Mouse (Mus musculus) embryonic facial prominence, embryonic 13.5 days (tissue): ENCODE measurements around the gene Wwox. TPM values are rescaled to one million over a fixed set of nuclear protein-coding genes. Genes with fewer than 3 reads are reported as not detected.

Source experiments
- ATAC-seq: fragments of 200-750 bp; cut with Nextera tagmentation; 2 replicates; pipeline ENCODE4 v1.8.0; 2017; ENCODE audit warnings: low read depth; ENCODE audit not compliant: insufficient number of reproducible peaks, insufficient read depth, low FRiP score, low TSS enrichment
- H3K27ac ChIP-seq: fragments of 300-500 bp; sonication (generic); 2 replicates; pipeline ENCODE4 v1.5.1; 2015; ENCODE audit warnings: moderate library complexity, mild to moderate bottlenecking, inconsistent platforms
- H3K27me3 ChIP-seq: fragments of 300-500 bp; sonication (generic); 2 replicates; pipeline ENCODE4 v1.6.1; 2015; ENCODE audit warnings: mild to moderate bottlenecking, inconsistent platforms
- H3K36me3 ChIP-seq: fragments of 300-500 bp; sonication (generic); 2 replicates; pipeline ENCODE4 v1.6.1; 2015; ENCODE audit warnings: mild to moderate bottlenecking, inconsistent platforms
- H3K4me1 ChIP-seq: fragments of 300-500 bp; sonication (generic); 2 replicates; pipeline ENCODE4 v1.6.1; 2015; ENCODE audit warnings: inconsistent platforms
- H3K4me2 ChIP-seq: fragments of 300-500 bp; sonication (generic); 2 replicates; pipeline ENCODE4 v1.6.1; 2015; ENCODE audit warnings: moderate library complexity, mild to moderate bottlenecking, inconsistent platforms
- H3K4me3 ChIP-seq: fragments of 300-500 bp; sonication (generic); 2 replicates; pipeline ENCODE4 v1.5.1; 2015; ENCODE audit warnings: mild to moderate bottlenecking, inconsistent platforms
- H3K9ac ChIP-seq: fragments of 300-500 bp; sonication (generic); 2 replicates; pipeline ENCODE4 v1.6.1; 2015; ENCODE audit warnings: mild to moderate bottlenecking, inconsistent platforms
- H3K9me3 ChIP-seq: fragments of 300-500 bp; sonication (generic); 2 replicates; pipeline ENCODE4 v1.6.1; 2016; ENCODE audit warnings: inconsistent platforms
- WGBS: fragments of 180-500 bp; shearing (Covaris S2); methylation state at CpG from one replicate; pipeline ENCODE4 v1.1.7; 2015; ENCODE audit warnings: mixed read lengths; 5-methylcytosine and 5-hydroxymethylcytosine counted together
- polyA plus RNA-seq: library from polyadenylated mRNA; unstranded; fragments of >200 nt; fragmentation: Nextera tagmentation; extraction: Ambion mirVana; gene quantifications from 2 replicates; pipeline ENCODE4 v1.2.1, GENCODE M21; 2015

The Wwox gene
- polyA plus RNA-seq, 1 experiment from 2014 or later: 11.5 TPM

GRCm38 (mm10) chr8:114878449-114879276 lies 439.2 kb downstream of the Wwox start:
- H3K36me3 ChIP-seq: no peaks in the 10 kb centered on the region
- peaks cover 40% of the 10 kb centered on the region for H3K4me1 ChIP-seq
- no peaks in the 10 kb centered on the region for H3K9me3 ChIP-seq
- no peak for ATAC-seq
- no peak overlapping the region for H3K9ac ChIP-seq
- H3K27ac ChIP-seq: no peak overlapping the region
- no peak overlapping the region for H3K4me3 ChIP-seq
- H3K4me2 ChIP-seq: no peak overlapping the region
- 78% methylated on average over 14 of the region's 14 CpGs for WGBS
- H3K27me3 ChIP-seq: peaks cover 6% of the 10 kb centered on the region

GRCm38 (mm10) chr8:114879277-114879568 lies 439.8 kb downstream of the Wwox start:
- H3K27me3 ChIP-seq: peaks cover 12% of the 10 kb centered on the region
- ATAC-seq: no peak
- H3K9me3 ChIP-seq: no peaks in the 10 kb centered on the region
- no peaks in the 10 kb centered on the region for H3K36me3 ChIP-seq
- 81% methylated on average over 4 of the region's 4 CpGs for WGBS
- no peak overlapping the region for H3K27ac ChIP-seq
- peaks cover 40% of the 10 kb centered on the region for H3K4me1 ChIP-seq
- H3K4me3 ChIP-seq: no peak overlapping the region
- no peak overlapping the region for H3K9ac ChIP-seq
- H3K4me2 ChIP-seq: no peak overlapping the region

DNA sequence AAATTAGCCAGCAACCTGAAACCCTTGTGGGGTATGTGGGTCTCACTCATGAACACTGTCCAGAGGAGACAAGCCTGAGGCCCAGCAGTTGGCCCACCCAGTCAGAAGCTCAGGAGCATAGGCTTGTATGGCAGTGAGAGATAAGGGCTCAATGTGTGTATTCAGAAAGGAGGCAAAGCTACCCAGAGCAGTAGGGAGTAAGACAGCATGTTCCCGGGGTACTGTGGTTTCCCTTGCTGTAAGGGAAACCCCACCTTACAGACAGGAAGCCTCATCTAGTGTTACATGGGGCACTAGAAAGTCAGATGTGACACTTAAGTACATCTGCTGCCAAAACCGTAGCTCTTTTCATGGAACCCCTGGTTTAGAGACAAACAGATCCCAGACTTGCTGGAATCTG lies 440.2 kb downstream of the Wwox start:
- H3K27ac ChIP-seq: no peak overlapping the region
- peaks cover 40% of the 10 kb centered on the region for H3K4me1 ChIP-seq
- H3K36me3 ChIP-seq: no peaks in the 10 kb centered on the region
- H3K4me2 ChIP-seq: no peak overlapping the region
- 41% methylated on average over 2 of the region's 2 CpGs for WGBS
- no peak for ATAC-seq
- peaks cover 12% of the 10 kb centered on the region for H3K27me3 ChIP-seq
- no peaks in the 10 kb centered on the region for H3K9me3 ChIP-seq
- no peak overlapping the region for H3K4me3 ChIP-seq
- H3K9ac ChIP-seq: no peak overlapping the region

DNA sequence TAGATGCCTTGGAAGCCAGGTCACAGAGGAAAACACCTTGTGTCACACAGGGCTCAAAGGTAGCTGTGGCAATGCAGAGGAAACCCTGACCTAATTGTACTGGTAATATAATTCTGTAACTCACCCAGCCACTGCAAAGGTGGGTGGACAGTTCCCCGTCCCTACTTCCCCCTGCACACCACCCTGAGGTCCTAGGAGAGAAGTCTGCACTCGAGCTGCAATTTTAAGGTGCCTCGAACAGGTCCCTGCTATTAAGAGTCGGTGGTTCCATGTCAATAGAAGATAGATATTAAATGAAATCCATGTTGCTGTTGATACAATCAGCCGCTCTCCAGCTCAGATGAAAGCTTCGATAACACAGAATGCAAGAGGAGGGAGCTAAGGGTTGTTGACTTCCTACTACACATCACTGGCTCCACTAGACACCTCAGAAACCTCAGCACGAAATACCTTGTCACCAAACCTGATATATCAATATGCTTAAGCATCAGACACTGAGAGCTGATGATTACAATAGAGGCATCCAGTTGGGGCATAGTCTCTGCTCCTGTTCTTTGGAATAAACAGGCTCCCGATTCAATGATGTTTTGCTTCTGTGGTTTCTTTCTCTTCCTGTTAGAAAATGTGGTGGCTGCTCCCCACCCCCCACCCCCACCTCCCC lies 441.1 kb downstream of the Wwox start:
- no peak for ATAC-seq
- WGBS: 69% methylated on average over 8 of the region's 8 CpGs
- H3K9ac ChIP-seq: no peak overlapping the region
- no peaks in the 10 kb centered on the region for H3K36me3 ChIP-seq
- no peak overlapping the region for H3K27ac ChIP-seq
- H3K4me3 ChIP-seq: no peak overlapping the region
- peaks cover 42% of the 10 kb centered on the region for H3K4me1 ChIP-seq
- H3K4me2 ChIP-seq: no peak overlapping the region
- peaks cover 12% of the 10 kb centered on the region for H3K27me3 ChIP-seq
- H3K9me3 ChIP-seq: no peaks in the 10 kb centered on the region

DNA sequence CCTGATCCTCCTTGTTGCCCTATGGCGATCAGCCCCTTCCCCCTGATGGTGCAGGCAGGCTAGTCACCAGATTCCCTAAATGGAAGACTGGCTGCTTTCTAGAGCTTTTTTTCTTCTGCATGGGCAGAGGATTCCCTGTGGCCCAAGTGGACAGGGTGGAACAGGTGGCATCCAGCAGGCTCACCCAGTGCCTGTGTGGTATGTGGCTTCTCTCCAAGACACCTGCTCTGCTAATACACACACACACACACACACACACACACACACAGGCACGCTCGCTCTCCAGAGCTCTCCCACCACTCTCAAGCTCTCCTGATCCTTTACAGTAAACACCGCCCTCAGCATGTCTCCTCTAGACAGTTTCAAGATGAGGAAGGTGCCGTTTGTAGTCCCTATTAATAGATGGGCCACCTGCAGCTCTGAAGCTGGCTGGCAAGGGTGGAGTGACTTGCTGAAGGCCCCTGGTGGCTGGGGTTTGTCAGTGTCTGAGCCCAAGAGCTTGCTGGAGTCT lies 442.5 kb downstream of the Wwox start:
- no peak for ATAC-seq
- Histone ChIP-seq H3K27me3 (peaks cover 12% of the 10 kb centered on the region), H3K4me3 (no peak overlapping the region), H3K4me1 (peaks cover 29% of the 10 kb centered on the region), H3K36me3 (no peaks in the 10 kb centered on the region), H3K9ac (no peak overlapping the region), H3K4me2 (no peak overlapping the region), H3K27ac (no peak overlapping the region), H3K9me3 (no peaks in the 10 kb centered on the region)
- WGBS: 57% methylated on average over 5 of the region's 5 CpGs

DNA sequence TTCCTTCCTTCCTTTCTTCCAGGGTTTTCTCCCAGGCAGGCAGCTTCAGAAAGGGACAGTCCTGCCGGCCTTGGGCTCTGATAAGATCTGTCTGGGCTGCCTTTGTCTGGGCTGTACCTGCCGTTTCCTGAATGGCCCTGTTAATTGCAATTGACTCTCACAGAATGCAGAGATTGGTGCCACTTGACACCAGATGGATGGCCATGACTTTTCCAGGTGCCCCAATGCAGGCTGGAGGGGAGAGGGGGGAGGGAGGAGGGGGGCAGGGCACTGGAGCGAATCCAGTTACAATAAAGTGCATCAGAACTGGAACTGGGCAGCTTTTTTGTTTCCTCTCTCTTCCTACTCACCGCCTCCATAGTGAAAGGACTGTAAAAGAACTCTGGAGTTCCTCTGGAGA lies 443.0 kb downstream of the Wwox start:
- Histone ChIP-seq H3K36me3 (no peaks in the 10 kb centered on the region), H3K4me2 (no peak overlapping the region), H3K9me3 (no peaks in the 10 kb centered on the region), H3K27ac (no peak overlapping the region), H3K4me1 (peaks cover 24% of the 10 kb centered on the region), H3K4me3 (no peak overlapping the region), H3K27me3 (peaks cover 12% of the 10 kb centered on the region), H3K9ac (no peak overlapping the region)
- WGBS: 43% methylated on average over 4 of the region's 4 CpGs
- ATAC-seq: no peak

DNA sequence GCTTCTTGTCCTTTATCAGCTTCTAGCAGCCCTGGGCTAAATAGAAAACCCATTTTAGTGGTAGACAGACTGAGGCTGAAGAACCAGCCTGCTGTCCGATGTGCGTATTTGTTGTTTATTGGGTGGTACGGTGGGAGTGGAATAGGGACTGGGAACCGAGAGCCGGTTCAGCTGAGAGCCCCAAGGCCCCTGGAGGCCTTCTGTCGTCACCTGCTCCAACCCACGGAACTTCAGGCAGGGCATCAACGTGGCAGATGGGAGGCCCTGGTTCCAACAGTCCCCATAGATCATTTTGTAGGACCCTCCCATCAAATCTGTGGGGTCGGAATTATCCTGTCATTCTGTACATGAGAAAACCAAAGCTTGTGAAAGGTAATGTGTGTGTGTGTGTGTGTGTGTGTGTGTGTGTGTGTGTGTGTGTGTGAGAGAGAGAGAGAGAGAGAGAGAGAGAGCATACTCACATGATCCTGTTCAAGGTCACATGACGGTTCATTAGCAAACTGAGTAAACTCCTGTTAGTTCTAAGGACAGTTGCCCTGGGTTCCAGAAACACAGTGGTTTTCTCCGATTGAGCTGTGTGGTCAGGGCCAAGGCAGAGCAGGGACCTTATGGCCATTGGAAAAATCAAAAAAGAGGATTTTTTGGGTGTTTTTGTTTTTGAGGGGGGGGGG lies 443.6 kb downstream of the Wwox start:
- Histone ChIP-seq H3K9me3 (no peaks in the 10 kb centered on the region), H3K36me3 (no peaks in the 10 kb centered on the region), H3K9ac (no peak overlapping the region), H3K4me3 (no peak overlapping the region), H3K4me2 (no peak overlapping the region), H3K27ac (no peak overlapping the region), H3K27me3 (peaks cover 12% of the 10 kb centered on the region), H3K4me1 (peaks cover 24% of the 10 kb centered on the region)
- ATAC-seq: no peak
- 84% methylated on average over 11 of the region's 11 CpGs for WGBS

DNA sequence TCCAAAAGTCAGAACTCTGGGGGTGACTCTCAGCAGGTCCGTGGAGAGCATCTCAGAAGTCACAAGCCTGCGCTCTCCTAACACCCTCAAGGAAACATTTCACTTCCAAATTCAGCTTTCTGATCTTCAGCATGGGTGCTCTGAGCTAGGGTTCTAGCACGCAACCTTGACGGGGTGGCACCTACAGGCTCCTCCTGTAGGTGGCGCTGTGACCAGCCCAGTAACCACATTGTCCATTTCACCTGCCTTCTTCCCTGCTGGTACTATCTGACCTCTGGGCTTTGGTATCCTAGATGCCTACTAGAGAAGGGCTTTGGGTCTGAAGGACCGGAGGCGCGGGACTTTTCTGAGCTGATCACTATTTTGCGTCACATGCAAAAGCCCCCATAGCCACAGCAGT lies 444.5 kb downstream of the Wwox start:
- Histone ChIP-seq H3K4me3 (no peak overlapping the region), H3K27me3 (peaks cover 8% of the 10 kb centered on the region), H3K4me1 (peaks cover 24% of the 10 kb centered on the region), H3K27ac (no peak overlapping the region), H3K9ac (no peak overlapping the region), H3K9me3 (no peaks in the 10 kb centered on the region), H3K4me2 (no peak overlapping the region), H3K36me3 (no peaks in the 10 kb centered on the region)
- no peak for ATAC-seq
- 82% methylated on average over 9 of the region's 9 CpGs for WGBS

- Histone ChIP-seq H3K36me3 (no peaks in the 10 kb centered on the region), H3K4me3 (no peak overlapping the region), H3K9me3 (no peaks in the 10 kb centered on the region), H3K4me2 (no peak overlapping the region), H3K27ac (no peak overlapping the region), H3K9ac (no peak overlapping the region), H3K27me3 (peaks cover 6% of the 10 kb centered on the region; the same call in 1 of the 2 replicates), H3K4me1 (peaks cover 25% of the 10 kb centered on the region)
- WGBS: 50% methylated on average over 18 of the region's 18 CpGs
- ATAC-seq: no peak
Observed at GRCm38 (mm10) chr8:114885026-114885592, 445.7 kb downstream of the Wwox start.

DNA sequence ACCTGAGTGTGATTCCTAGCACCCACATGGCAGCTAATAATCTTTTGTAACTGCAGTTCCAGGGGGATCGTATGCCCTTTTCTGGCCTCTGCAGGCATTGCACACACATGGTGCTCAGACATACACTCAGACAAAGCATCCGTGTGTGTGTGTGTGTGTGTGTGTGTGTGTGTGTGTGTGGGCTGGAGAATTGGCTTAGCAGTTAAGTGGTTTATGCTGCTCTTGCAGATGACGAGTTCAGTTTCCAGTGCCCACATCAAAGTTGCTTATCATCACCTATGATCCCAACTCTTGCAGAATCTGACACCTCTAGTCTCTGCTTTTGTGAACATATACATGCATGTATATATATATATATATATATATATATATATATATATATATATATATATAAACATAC lies 448.9 kb downstream of the Wwox start:
- H3K9me3 ChIP-seq: no peaks in the 10 kb centered on the region
- no peak overlapping the region for H3K9ac ChIP-seq
- H3K4me3 ChIP-seq: no peak overlapping the region
- H3K27ac ChIP-seq: no peak overlapping the region
- H3K27me3 ChIP-seq: peaks cover 6% of the 10 kb centered on the region; the same call in 1 of the 2 replicates
- H3K4me2 ChIP-seq: no peak overlapping the region
- ATAC-seq: no peak
- WGBS: 88% methylated on average over 3 of the region's 3 CpGs
- peaks cover 21% of the 10 kb centered on the region for H3K4me1 ChIP-seq
- no peaks in the 10 kb centered on the region for H3K36me3 ChIP-seq

- WGBS: 47% methylated on average over 16 of the region's 16 CpGs
- no peaks in the 10 kb centered on the region for H3K27me3 ChIP-seq
- H3K9me3 ChIP-seq: no peaks in the 10 kb centered on the region
- H3K4me1 ChIP-seq: peaks cover 21% of the 10 kb centered on the region
- no peaks in the 10 kb centered on the region for H3K36me3 ChIP-seq
- H3K4me2 ChIP-seq: peak overlapping the region; percentile 3; the same call in 1 of the 2 replicates
- no peak overlapping the region for H3K4me3 ChIP-seq
- no peak for ATAC-seq
- H3K9ac ChIP-seq: no peak overlapping the region
- no peak overlapping the region for H3K27ac ChIP-seq
Observed at GRCm38 (mm10) chr8:114889578-114890374, 450.3 kb downstream of the Wwox start.
